Mouse (Mus musculus): ENCODE measurements around the gene Madd.
"Not testable (repeated sequence)": the region's sequence is repeated elsewhere in the genome, so short reads cannot be mapped to it uniquely, and the experiment has no call there.

DNA sequence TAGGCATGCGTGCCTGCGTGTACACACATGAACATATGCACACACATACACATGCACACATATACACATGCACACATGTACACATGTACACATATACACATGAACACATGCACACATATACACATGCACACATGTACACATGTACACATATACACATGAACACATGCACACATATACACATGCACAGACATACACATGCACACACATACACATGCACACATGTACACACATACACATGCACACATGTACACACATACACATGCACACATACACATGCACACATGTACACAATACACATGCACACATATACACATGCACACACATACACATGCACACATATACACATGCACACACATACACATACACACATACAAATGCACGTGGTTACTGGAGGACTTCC, 71.8 kb downstream of the Madd start:
- not testable (repeated sequence) for TF ChIP-seq CTCF, EP300 (IDR thresholded peaks at IDR 0.05; ENCODE audit: low read depth)

Data from heart, postnatal 0 days (tissue).